Mouse (Mus musculus): ENCODE data around the gene Lrrc4b.

Gene Lrrc4b

GRCm38 (mm10) chr7:44466006-44466887, 37.4 kb downstream of the Lrrc4b start:
- DNase-seq, result no peak

DNA sequence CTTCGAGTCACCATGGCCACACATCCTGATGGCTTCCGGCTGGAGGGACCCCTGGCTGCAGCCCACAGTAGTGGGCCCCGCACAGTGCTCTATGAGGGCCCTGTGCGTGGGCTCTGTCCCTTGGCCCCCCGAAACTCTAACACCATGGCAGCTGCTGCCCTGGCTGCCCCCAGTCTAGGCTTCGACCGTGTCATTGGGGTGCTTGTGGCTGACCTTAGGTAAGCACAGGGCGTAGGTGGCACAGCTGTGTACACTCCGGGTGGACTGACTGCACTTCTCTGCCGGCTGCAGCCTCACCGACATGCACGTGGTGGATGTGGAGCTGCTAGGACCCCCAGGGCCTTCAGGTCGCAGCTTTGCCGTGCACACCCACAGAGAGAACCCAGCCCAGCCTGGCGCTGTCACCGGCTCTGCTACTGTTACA, 38.1 kb downstream of the Lrrc4b start:
- no peak for DNase-seq

DNA sequence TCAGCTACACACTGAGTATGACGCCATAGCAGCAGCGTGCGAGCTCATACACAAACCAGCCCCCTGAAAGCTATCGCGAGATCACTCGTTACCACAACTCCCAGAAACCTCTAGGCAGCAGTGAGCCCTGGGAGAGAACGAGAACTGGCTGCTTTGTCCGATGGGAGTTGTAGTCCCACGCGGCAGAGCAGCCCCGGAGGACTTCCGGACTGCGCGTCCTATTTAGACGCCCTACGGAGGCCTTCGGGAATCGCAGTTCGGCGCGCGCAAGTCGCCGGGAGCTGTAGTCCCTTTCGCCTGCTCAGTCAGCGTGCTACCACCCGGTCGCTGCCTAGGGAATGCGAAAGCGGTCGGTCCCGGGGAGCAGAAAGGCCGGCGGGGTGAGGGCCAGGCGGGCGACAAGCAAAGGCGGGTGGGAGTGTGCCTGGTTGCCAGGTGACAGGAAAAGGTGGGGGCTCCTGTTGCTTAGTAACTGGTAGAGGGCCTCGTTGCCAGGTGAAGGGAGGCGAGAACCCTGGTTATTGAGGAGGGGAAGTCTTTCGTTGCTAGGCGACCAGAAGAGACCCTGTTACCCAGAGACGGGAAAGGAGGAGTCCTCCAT, 39.1 kb downstream of the Lrrc4b start, which contains the start of gene Josd2:
Josd2 (plus strand) TSS at position 170 of the 601 bp plus-strand sequence.
- peak; percentile 95 for DNase-seq

- DNase-seq, result no peak
These were observed 39.9 kb downstream of the Lrrc4b start for GRCm38 (mm10) chr7:44468644-44469285.

DNA sequence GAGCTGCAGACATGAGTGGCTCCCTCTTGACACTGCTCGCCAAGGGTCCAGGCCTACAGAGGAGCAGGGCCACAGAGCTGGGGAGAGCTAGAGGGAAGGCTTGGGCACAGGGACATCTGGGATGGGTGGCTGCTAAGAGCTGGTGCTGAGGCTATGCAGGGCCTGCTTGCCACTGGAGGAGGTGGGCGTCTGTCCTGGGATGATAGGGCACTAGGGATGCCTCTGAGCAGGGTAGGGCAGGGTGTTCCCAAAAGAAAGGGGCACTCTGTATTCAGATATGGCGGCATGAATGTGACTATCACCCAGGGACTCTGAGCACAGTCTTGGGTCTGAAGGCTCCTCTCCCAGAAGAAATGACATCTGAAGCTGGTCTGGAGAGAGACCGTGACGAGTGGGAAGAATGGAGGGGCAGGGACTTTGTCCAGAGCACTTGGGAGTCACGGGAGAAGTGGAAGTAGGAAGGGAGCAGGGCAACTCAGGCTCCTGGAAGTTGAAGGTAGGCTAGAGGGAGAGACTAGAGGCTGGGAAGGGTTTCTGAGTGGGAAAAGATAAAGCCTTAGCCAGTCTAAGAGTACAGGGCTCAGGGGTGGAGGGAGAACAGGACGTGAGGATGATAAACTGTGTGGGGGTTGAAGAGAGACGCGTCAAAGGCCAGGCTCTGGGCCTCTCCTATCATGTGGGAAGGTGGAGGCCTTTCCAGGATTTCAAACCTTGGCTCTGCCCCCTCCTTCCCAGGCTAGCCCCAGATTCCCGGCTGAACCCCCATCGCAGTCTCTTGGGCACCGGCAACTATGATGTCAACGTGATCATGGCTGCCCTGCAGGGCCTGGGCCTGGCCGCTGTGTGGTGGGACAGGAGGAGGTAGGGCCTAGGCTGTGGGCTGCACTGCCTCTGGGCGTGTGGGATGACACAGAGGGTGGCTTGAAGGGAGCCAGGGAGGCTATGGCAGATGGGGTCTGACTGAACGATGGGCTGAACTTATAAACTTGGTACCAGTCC, 41.2 kb downstream of the Lrrc4b start:
- no peak for DNase-seq

GRCm38 (mm10) chr7:44470696-44471612, 42.1 kb downstream of the Lrrc4b start:
- DNase-seq, result no peak

DNA sequence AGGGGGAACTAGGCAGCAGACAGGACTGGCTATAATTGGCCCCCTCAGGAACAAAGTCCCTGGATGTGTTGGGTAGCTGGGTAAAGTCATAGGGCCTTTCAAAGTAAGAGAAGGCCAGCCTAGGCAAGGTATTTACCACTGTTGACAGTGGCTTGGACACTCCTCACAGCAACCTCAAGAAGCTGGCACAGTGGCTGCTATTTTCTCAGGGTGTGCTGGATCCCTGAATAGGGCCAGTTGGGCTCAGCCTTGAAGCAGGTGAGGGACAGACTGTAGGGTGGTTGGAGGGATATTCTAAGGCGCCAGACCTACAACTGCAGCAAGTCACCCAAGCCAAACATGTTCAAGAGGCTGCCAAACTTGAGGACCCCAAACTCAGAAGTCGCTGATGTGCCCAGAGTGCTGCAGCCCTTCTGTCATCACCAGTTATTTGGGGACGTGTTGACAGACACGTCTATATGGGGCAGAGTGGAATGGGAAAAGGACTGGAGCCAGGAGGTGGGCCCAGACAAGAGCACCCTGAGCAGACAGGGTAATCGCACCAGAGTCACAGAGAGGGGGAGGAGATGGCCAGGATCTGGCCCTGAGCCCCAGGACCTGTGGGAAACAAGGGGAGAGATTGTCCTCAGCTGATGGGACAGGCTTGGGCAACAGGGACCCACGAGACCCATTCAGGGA, 43.2 kb downstream of the Lrrc4b start:
- no peak for DNase-seq

DNA sequence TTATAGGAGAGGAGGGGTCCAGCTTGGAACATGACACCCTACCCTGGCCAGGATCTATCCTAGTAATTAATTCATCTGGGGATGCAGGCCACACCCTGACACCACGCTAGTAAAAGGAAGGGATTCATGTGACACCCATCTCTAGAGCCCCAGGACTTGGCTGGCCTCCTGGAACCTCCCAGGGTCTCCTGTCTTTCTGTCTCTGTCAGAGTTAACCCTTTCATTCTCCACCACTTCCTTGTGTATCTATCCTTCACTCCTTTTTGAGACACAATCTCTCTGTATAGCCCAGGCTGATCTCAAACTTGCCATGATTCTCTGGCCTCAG, 43.7 kb downstream of the Lrrc4b start:
- no peak for DNase-seq

DNA sequence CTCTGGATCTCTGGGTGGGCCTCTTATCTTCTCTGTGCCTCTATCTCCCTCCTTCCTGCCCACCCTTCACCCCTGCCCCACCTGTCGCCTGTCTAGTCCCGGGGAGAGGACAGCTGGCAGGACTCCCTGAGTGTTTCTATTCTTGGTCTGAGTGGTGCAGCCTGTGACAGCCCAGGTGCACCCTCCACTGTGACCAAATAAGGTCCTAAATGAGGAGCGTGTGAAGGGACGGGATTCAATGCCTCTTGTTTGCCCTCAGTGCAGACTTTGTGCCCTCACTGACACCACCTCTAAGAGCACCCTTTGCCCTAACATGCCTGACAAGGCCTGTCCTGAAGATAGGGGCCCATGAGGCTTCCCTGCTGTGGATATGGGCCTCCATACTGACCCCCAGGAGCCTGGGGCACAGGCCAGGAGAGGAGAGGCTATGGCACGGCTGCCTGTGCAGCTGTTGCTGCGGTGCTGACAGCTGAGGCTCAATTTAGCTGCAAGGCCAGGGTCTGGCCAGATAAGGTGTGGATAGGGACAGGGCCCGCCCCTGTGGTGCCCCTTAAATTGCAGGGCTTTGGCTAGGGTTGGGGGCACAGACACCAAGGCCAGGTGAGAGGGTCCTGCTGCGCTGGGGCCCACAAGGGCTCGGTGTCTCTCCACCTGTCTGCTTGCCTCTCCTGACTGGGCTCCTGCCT, 44.3 kb downstream of the Lrrc4b start:
- DNase-seq, result no peak

DNA sequence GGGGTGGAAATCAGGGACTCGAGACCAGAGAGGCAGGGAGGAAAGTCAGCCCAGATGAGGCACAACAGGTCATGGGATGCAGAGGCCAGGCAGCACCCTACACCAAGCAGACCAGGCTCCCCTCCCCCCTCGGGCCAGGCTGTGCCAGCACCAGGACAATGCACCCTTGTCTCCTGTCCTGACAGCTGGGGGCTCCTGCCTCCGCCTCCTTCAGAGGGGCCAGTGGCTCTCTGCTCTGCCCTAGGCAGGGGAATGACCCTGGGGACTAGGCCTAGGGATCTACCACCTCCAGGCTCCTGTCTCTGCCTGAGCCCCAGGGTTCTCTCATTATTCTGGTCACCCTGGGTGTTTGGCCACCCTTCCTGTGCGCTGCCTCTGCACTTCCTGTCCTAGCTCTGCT, 45.6 kb downstream of the Lrrc4b start:
- DNase-seq, result no peak

- DNase-seq, result no peak
These were observed 46.3 kb downstream of the Lrrc4b start for GRCm38 (mm10) chr7:44475046-44475614.

GRCm38 (mm10) chr7:44482836-44483435, 54.1 kb downstream of the Lrrc4b start:
- no peak for DNase-seq

DNA sequence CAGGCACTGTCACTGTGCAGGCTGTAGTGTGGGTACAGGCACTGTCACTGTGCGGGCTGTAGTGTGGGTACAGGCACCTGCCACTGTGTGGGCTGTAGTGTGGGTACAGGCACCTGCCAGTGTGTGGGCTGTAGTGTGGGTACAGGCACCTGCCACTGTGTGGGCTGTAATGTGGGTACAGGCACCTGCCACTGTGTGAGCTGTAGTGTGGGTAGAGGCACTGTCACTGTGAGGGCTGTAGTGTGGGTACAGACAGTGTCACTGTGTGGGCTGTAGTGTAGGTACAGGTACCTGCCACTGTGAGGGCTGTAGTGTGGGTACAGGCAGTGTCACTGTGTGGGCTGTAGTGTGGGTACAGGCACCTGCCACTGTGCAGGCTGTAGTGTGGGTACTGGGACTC, 55.3 kb downstream of the Lrrc4b start:
- DNase-seq, result peak; percentile 2

GRCm38 (mm10) chr7:44484841-44485571, 56.2 kb downstream of the Lrrc4b start:
- peak; percentile 84 for DNase-seq

DNA sequence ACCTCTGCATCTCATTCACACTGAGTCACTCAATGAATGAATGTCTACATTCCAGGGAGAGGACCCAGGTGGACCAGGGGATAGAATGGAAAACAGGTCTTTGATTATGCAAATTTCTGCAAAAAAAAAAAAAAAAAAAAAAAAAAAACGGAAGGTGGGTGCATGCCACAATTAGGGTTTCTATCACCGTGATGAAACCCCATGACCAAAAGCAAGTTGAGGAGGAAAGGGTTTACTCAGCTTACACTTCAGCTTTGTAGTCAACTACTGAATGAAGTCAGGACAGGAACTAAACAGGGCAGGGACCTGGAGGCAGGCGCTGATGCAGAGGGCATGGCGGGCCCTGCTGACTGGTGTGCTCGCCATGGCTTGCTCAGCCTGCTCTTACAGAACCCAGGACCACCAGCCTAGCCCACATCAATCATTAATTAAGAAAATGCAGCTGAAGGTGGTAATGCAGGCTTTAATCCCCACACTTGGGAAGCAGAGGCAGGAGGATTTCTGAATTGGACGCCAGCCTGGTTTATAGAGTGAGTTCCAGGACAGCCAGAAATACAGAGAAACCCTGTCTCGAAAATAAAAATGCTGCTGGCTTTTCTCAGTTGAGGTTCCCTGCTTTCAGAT, 56.9 kb downstream of the Lrrc4b start:
- DNase-seq, result peak; percentile 3

- DNase-seq, result peak; percentile 4
These were observed 58.2 kb downstream of the Lrrc4b start for GRCm38 (mm10) chr7:44486927-44487575.

DNA sequence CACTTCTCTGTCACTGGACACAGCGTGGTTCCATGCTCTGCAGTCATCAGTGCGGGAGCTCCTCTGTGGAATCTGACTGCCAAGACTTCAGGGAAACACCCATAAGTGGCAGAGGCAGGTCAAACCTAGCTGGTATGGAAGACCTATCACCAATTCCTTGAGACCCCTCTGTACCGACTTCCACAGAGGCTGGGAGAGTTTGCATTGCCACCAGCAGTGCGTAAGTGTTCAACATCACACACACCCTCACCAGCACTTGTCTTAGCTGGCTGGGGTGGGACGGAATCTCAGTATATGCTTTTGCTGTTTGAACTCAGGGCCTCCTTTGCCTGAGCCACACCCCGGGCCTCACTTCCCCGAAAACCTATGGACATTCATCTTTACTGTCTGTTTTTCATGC, 59.1 kb downstream of the Lrrc4b start:
- DNase-seq, result peak; percentile 2

- peak; percentile 5 for DNase-seq
These were observed 59.7 kb downstream of the Lrrc4b start for GRCm38 (mm10) chr7:44488545-44488944.

All from kidney, postnatal 10 days (tissue).